Mouse (Mus musculus): Measurements from ENCODE around the gene Spata33.

DNA sequence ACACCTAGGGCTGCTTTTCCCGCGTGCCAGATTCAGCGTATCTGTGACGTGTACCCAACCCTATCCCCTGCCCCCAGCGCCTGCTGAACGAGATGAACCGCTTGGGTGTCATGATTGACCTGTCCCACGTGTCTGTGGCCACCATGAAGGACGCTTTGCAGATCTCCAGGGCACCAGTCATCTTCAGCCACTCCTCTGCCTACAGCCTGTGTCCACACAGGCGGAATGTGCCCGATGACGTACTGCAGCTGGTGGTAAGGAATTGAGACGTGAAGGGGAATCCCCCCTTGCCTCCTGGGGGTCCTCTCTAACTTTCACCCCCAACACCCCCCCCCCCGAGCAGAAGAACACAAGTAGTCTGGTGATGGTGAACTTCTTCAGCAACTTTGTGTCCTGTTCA is 12.8 kb upstream of the Spata33 start:
- no peak for TF ChIP-seq CTCF (IDR thresholded peaks at IDR 0.05; ENCODE audit: borderline replicate concordance, control insufficient read depth, extremely low read depth, insufficient read depth, low read length, poor library complexity)
- no peak for TF ChIP-seq POLR2A (IDR thresholded peaks at IDR 0.05; ENCODE audit: control insufficient read depth, extremely low read depth, insufficient read depth, low read length, poor library complexity)

Data from thymus, adult 2 months (tissue).